Mouse (Mus musculus) midbrain, embryonic 15.5 days (tissue): ENCODE measurements around the gene Fbxo42. TPM values are rescaled to one million over a fixed set of nuclear protein-coding genes. Genes with fewer than 3 reads are reported as not detected.
A peak's percentile ranks its signal among the peaks of the same experiment; 100 is the strongest.

Experiments used
- ATAC-seq: fragments of 200-750 bp; cut with Nextera tagmentation; replicated peaks from 2 replicates; pipeline ENCODE4 v1.8.0; 2017; ENCODE audit warnings: moderate TSS enrichment
- H3K27ac ChIP-seq: fragments of 300-500 bp; sonication (generic); 2 replicates; pipeline ENCODE4 v1.5.1; 2015; ENCODE audit warnings: mild to moderate bottlenecking, inconsistent platforms
- H3K27me3 ChIP-seq: fragments of 300-500 bp; sonication (generic); replicated peaks from 2 replicates; pipeline ENCODE4 v1.6.1; 2015; ENCODE audit warnings: inconsistent platforms
- H3K36me3 ChIP-seq: fragments of 300-500 bp; sonication (generic); replicated peaks from 2 replicates; pipeline ENCODE4 v1.6.1; 2015; ENCODE audit warnings: inconsistent platforms
- H3K4me1 ChIP-seq: fragments of 300-500 bp; sonication (generic); 2 replicates; pipeline ENCODE4 v1.6.1; 2015; ENCODE audit warnings: inconsistent platforms
- H3K4me2 ChIP-seq: fragments of 300-500 bp; sonication (generic); 2 replicates; pipeline ENCODE4 v1.6.1; 2015; ENCODE audit warnings: inconsistent platforms, mild to moderate bottlenecking, moderate library complexity
- H3K4me3 ChIP-seq: fragments of 300-500 bp; sonication (generic); 2 replicates; pipeline ENCODE4 v1.5.1; 2015; ENCODE audit warnings: mild to moderate bottlenecking, inconsistent platforms
- H3K9ac ChIP-seq: fragments of 300-500 bp; sonication (generic); 2 replicates; pipeline ENCODE4 v1.6.1; 2015; ENCODE audit warnings: mild to moderate bottlenecking, inconsistent platforms
- H3K9me3 ChIP-seq: fragments of 300-500 bp; sonication (generic); 2 replicates; pipeline ENCODE4 v1.6.1; 2016; ENCODE audit warnings: inconsistent platforms
- WGBS: fragments of 180-500 bp; shearing (Covaris S2); methylation state at CpG from one replicate; pipeline ENCODE4 v1.1.7; 2015; ENCODE audit warnings: mixed read lengths; 5-methylcytosine and 5-hydroxymethylcytosine counted together
- polyA plus RNA-seq: library from polyadenylated mRNA; unstranded; fragments of >200 nt; fragmentation: Nextera tagmentation; extraction: Ambion mirVana; gene quantifications from 2 replicates; pipeline ENCODE4 v1.2.1, GENCODE M21; 2015

The Fbxo42 gene
- polyA plus RNA-seq, 1 experiment from 2014 or later: 28.5 TPM

DNA sequence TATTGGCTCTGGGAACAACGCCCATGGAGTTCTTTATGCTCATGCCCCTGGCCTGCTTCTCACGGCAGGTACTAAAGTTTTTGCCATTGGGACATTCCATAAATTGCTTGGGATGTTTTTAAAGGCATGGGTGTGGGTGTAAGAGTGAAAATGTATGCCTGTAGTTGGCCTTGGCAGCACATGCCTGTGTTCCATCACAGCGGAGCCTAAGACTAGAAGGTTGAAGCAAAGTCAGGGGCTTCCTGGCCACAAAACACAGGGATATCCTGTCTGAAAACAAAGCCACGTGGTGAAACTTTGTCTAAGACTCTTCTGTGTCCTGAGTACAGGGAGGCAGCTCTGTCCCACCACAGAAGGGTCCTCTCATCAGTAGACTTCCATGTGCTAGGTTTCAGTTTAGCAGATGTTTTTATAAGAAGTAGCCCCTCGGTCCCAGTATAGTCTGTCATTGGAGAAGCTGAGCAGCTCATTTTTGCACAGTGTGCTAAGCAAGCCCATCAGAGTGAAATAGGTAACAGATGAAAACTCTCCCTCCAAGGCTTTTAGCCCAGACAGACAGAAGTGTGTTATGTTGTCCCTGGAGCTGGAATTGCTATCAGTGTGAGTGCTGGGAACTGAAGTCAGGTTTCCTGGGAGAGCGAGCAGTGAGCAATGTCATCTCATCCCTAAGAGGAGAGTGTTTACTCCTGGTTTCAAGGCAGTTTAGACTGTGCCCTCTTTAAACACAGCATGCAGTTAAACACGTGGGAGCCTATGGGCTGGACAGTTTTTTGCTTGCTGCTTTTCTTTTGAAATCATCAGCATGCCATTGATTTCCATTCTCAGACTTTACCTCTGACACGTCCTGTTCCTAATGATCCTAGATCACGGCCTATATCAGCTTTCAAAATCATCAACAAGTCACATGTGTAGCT, 39.5 kb downstream of the Fbxo42 start:
- 79% methylated on average over 9 of the region's 9 CpGs for WGBS
- Histone ChIP-seq H3K4me3 (no peak overlapping the region), H3K9me3 (no peaks in the 10 kb centered on the region), H3K27ac (no peak overlapping the region), H3K4me1 (no peaks in the 10 kb centered on the region; the same call in 1 of the 2 replicates), H3K36me3 (no peaks in the 10 kb centered on the region; the same call in 1 of the 2 replicates), H3K9ac (no peak overlapping the region), H3K4me2 (no peak overlapping the region), H3K27me3 (no peaks in the 10 kb centered on the region)
- no peak for ATAC-seq

DNA sequence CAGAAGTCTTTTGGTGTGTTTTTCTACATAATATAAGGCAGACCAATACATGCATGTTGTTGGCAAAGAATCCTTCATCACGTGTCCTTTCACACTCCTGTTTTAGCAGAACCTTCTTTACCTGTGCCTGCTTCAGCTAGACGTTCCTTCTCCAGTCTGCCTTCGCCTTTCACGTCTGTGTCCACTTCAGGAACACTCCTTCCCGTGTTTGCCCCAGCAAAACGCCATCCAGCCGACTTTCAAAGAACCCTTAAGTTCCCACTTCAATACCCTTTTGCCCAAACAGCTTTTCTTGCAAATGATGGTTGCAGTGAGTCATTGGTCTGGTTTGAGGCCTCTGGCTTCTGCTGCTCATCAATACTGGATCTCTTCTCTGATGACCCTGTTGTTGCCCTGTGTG, 43.6 kb downstream of the Fbxo42 start:
- ATAC-seq: no peak
- 88% methylated on average over 7 of the region's 7 CpGs for WGBS

DNA sequence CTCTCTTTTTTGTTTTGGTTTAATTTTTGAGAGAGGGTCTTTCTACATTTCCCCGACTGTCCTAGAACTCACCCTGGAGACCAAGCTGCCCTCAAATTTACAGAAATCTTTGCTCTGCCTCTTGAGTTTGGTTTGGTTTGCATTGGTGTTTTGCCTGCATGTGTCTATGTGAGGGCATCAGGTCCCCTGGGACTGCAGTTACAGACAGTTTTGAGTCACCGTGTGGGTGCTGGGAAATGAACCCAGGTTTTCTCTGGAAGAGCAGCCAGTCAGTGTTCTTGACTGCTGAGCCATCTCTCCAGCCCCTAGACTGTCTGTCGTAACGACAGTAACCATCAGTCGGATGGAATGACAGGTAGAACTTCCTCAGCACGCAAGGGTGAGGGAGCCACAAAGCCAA, 46.8 kb downstream of the Fbxo42 start:
- Histone ChIP-seq H3K27me3 (no peaks in the 10 kb centered on the region), H3K4me1 (no peaks in the 10 kb centered on the region), H3K27ac (no peak overlapping the region), H3K4me2 (no peak overlapping the region), H3K4me3 (no peak overlapping the region), H3K9me3 (no peaks in the 10 kb centered on the region), H3K9ac (no peak overlapping the region), H3K36me3 (peaks cover 28% of the 10 kb centered on the region)
- WGBS: 95% methylated on average over 6 of the region's 6 CpGs
- ATAC-seq: no peak

More for the DNA sequence above, 43.6 kb downstream of the Fbxo42 start:
- no peaks in the 10 kb centered on the region for H3K27me3 ChIP-seq
- H3K4me3 ChIP-seq: no peak overlapping the region
- peaks cover 10% of the 10 kb centered on the region; the same call in 1 of the 2 replicates for H3K36me3 ChIP-seq
- H3K27ac ChIP-seq: no peak overlapping the region
- H3K4me1 ChIP-seq: no peaks in the 10 kb centered on the region
- H3K9me3 ChIP-seq: no peaks in the 10 kb centered on the region
- no peak overlapping the region for H3K9ac ChIP-seq
- no peak overlapping the region for H3K4me2 ChIP-seq

DNA sequence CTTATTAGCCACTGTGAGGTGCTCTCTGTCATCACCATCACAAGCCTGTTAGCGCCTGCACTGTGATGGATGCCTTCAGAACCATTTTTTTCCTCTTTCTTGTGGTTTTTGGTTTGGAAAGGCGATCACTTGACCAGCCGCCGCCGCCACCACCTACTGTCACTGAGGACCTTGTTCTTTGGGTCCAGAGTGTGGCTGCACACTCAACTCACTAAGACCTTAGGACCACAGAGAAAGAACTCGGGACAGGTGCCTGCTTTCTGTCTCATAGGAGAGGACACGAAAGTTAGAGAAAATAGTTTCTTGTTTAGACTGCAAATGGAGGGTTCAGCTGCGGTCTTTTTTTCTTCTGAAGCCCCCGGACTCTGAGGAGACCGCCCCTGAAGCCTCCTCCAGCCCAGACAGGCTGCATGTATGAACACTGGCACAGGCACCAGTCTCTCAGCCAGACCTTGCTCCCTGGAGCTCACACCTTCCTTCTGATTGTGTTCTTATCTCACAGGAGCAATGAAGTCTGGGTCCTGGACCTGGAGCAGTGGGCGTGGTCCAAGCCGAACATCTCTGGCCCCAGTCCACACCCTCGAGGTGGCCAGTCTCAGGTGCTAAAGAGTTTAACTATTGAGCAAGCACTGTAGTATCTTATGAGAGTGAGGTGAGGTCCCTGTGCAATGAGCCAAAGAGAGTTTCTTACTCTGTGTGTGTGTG, 49.4 kb downstream of the Fbxo42 start:
- H3K36me3 ChIP-seq: peaks cover 44% of the 10 kb centered on the region
- H3K27me3 ChIP-seq: no peaks in the 10 kb centered on the region
- H3K27ac ChIP-seq: no peak overlapping the region
- no peak overlapping the region for H3K4me2 ChIP-seq
- H3K4me1 ChIP-seq: no peaks in the 10 kb centered on the region
- H3K4me3 ChIP-seq: no peak overlapping the region
- no peak overlapping the region for H3K9ac ChIP-seq
- 96% methylated on average over 13 of the region's 13 CpGs for WGBS
- no peak for ATAC-seq
- no peaks in the 10 kb centered on the region for H3K9me3 ChIP-seq

DNA sequence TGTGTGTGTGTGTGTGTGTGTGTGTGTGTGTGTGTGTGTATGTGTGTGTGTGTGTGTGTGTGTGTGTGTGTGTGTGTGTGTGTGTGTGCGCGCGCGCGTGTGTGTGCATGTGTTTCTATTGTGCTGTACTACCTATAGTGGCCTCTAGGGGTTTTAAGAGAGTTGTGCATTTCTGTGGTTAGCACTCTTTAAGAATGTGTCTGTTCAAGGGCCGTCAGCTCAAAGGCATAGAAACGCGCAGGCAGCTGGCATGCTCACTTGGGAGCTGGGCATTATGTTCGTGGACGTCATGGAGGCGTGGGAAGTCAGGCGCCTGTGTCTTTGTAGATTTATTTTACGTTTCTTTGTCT, 49.9 kb downstream of the Fbxo42 start:
- no peaks in the 10 kb centered on the region for H3K9me3 ChIP-seq
- no peak for ATAC-seq
- H3K27me3 ChIP-seq: no peaks in the 10 kb centered on the region
- H3K4me2 ChIP-seq: no peak overlapping the region
- no peaks in the 10 kb centered on the region for H3K4me1 ChIP-seq
- no peak overlapping the region for H3K4me3 ChIP-seq
- H3K9ac ChIP-seq: no peak overlapping the region
- peaks cover 49% of the 10 kb centered on the region for H3K36me3 ChIP-seq
- no peak overlapping the region for H3K27ac ChIP-seq
- 96% methylated on average over 13 of the region's 13 CpGs for WGBS

DNA sequence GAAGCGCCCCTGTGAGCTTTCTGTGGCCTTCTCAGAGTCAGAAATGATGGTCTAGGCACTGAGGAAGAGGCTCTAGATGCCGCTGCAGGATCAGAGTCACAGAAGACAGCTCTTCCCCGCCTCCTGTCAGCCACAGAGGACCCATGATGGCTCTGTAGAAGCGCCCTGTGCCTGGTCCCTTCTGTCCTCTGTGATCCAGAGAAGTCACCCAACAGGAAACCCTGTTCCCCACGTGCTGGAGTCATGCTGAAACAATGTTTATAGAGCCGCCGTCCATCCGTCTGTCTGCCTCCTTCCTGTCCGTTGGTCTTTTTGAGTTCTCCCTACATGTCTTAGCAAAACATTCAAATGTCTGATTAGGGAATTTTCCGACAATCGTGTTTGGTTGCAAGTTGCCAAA, 53.2 kb downstream of the Fbxo42 start:
- no peak for ATAC-seq
- Histone ChIP-seq H3K9me3 (no peaks in the 10 kb centered on the region), H3K27me3 (no peaks in the 10 kb centered on the region), H3K4me1 (no peaks in the 10 kb centered on the region), H3K4me3 (no peak overlapping the region), H3K36me3 (peaks cover 46% of the 10 kb centered on the region), H3K4me2 (no peak overlapping the region), H3K9ac (no peak overlapping the region), H3K27ac (no peak overlapping the region)
- 84% methylated on average over 11 of the region's 11 CpGs for WGBS

DNA sequence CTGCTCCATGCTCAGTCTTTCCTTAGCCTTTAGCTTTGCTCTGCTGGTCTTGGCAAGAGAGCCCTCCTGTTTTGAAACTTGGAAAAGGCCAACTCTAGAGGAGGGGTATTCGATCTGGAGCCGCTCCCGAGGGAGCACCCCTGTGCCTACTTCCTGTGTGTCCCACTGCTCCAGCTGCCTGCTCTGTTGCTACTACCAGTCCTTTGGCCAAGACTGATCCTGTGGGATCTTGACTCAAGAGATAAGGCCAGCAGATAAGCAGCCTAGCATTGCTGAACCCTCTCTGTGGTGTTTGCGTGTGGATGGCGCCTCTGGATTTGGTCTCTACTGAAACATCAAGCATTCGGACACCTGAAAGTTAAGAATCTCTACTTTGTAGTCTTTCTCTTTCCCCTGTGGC, 54.5 kb downstream of the Fbxo42 start:
- H3K9me3 ChIP-seq: no peaks in the 10 kb centered on the region
- ATAC-seq: no peak
- 93% methylated on average over 6 of the region's 6 CpGs for WGBS
- H3K27me3 ChIP-seq: no peaks in the 10 kb centered on the region
- H3K27ac ChIP-seq: no peak overlapping the region
- peaks cover 38% of the 10 kb centered on the region for H3K36me3 ChIP-seq
- H3K9ac ChIP-seq: no peak overlapping the region
- no peaks in the 10 kb centered on the region for H3K4me1 ChIP-seq
- no peak overlapping the region for H3K4me2 ChIP-seq
- no peak overlapping the region for H3K4me3 ChIP-seq

DNA sequence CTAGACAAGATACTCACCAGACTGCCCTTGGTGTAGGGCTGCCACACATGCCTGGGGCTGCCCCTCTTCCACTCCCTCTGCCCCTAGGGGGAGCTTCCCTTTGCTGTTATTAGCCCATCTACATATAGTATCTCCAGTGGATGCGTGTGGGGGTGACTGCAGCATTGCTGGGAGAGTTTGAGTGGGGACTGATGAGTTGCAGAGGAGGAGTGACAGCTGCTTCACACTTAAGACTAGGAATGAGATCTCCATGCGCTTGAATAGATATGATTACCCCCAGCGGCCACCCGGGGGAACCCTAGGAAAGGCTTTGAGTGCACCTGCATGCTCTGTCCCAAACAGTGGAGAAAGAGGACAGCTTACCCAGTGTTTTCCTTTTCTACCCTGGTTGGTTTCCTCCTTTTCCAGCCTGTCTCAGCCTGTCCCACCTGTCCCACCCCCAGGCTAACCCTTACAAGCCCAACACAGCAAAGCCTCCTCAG, 56.9 kb downstream of the Fbxo42 start:
- Histone ChIP-seq H3K27ac (no peak overlapping the region), H3K36me3 (peaks cover 25% of the 10 kb centered on the region), H3K9ac (no peak overlapping the region), H3K4me1 (no peaks in the 10 kb centered on the region), H3K4me2 (no peak overlapping the region), H3K27me3 (no peaks in the 10 kb centered on the region), H3K9me3 (no peaks in the 10 kb centered on the region), H3K4me3 (no peak overlapping the region)
- 77% methylated on average over 4 of the region's 4 CpGs for WGBS
- no peak for ATAC-seq

DNA sequence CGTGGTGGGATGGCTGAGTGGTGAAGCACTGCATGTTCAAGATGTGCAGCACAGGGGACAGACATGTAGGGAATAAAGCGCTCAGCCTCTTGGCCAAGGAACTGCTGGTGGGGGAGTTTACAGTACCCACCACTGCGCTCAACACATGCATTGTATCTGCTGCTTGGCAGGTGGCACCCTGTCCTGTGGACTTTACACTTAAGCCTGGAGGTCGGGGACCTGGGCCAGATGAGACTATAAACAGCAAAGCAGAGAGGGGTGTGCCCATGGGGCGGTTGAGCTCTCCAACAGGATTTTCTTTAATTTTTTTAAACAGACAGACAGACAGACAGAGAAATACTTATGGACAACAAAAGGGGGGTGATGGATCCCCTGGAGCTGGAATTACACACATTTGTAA, 59.4 kb downstream of the Fbxo42 start:
- no peak overlapping the region for H3K4me2 ChIP-seq
- no peak for ATAC-seq
- WGBS: 96% methylated on average over 5 of the region's 5 CpGs
- no peaks in the 10 kb centered on the region for H3K27me3 ChIP-seq
- H3K9ac ChIP-seq: no peak overlapping the region
- H3K4me1 ChIP-seq: no peaks in the 10 kb centered on the region
- H3K36me3 ChIP-seq: peaks cover 10% of the 10 kb centered on the region
- no peaks in the 10 kb centered on the region for H3K9me3 ChIP-seq
- no peak overlapping the region for H3K27ac ChIP-seq
- no peak overlapping the region for H3K4me3 ChIP-seq

DNA sequence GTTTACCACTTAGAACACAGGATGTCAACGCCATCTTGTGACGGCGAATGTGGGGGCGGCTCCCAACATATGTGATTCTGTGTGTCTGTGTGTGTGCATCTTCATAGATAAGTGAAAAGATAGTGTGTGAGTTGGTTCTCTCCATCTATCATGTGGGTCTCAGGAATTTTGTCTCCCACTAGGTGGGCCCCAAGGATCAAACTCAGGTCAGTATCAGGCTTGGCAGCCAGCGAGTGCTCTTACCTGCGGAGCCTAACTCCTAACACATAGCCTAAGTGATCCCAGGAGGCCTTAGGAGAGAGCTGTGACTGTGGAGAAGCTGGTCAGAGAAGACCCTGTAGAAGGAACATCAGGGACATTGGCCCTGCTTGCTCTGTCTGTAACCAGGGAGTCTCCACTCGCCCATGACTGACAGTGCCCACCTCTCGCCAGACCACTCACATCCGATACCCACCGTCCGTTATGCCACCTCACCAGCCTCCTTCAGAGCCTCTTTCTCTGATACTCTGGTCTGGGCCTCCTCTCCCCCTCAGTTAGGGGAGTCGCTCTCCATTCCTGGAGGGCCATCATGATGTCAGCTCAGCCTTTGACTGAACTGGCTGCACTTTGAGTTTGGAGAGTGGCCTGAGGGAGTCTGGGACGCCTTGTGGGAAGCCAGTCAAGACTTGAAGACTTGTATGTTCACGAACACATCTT, 63.0 kb downstream of the Fbxo42 start:
- 0 out of 2 replicates have a peak, but pooled peaks have one; percentile 24 for ATAC-seq
- Histone ChIP-seq H3K9me3 (no peaks in the 10 kb centered on the region), H3K9ac (no peak overlapping the region), H3K4me3 (peak overlapping the region; percentile 35), H3K36me3 (no peaks in the 10 kb centered on the region), H3K27me3 (no peaks in the 10 kb centered on the region), H3K4me1 (peaks cover 15% of the 10 kb centered on the region), H3K4me2 (peak overlapping the region; percentile 48), H3K27ac (peak overlapping the region; percentile 66)
- WGBS: 78% methylated on average over 14 of the region's 14 CpGs

DNA sequence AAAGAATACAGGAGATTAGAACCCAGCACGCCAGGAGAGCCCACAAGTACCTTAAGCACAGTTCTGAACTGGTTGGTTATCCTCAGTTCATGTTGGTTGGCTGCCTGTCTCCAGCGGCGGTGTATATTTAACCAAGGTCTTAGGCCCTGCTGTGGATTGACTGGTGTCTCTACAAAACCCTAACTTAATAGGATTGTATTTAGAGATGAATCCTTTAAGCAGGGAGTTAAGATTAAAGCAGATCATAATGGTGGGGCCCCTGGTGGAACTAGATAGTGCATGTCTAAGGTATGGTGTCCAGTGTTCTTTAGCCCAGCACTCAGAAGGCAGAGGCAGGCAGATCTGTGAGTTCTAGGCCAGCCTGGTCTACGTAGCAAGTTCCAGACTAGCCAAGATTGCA, 63.9 kb downstream of the Fbxo42 start:
- Histone ChIP-seq H3K27ac (no peak overlapping the region), H3K4me2 (no peak overlapping the region), H3K27me3 (no peaks in the 10 kb centered on the region), H3K9ac (no peak overlapping the region), H3K9me3 (no peaks in the 10 kb centered on the region), H3K4me1 (peaks cover 15% of the 10 kb centered on the region), H3K36me3 (no peaks in the 10 kb centered on the region), H3K4me3 (no peak overlapping the region)
- ATAC-seq: no peak
- WGBS: 93% methylated on average over 4 of the region's 4 CpGs

DNA sequence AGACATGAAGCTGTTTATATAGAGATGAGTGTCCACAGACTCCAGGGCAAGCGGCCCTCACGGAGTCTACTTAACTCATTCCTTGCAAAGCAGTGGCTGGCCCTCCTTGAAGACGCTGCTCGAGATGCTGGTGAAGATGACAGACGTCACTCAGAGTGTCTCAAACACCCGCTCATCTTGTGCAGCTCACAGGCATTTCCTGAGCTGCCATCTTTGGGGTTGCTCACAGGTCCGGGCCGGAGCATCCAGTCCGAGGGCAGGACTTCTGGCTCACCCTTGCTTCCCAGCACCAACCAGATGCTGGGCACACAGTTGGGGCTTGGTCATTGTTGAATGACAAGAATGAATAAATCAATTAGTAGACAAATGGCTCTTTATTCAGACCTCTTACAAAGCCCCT, 65.2 kb downstream of the Fbxo42 start:
- Histone ChIP-seq H3K4me3 (no peak overlapping the region), H3K9ac (no peak overlapping the region), H3K9me3 (no peaks in the 10 kb centered on the region), H3K4me2 (peak overlapping the region; percentile 93; the same call in 1 of the 2 replicates), H3K27ac (peak overlapping the region; percentile 77), H3K36me3 (no peaks in the 10 kb centered on the region), H3K27me3 (no peaks in the 10 kb centered on the region), H3K4me1 (peaks cover 15% of the 10 kb centered on the region)
- WGBS: 87% methylated on average over 9 of the region's 9 CpGs
- peak; percentile 25; the same call in 1 of the 2 replicates for ATAC-seq
